Mouse (Mus musculus): Measurements from ENCODE around the gene Zswim4.
A peak's percentile ranks its signal among the peaks of the same experiment; 100 is the strongest.

Zswim4 gene

GRCm38 (mm10) chr8:84200126-84200555, 36.7 kb downstream of the Zswim4 start:
- DNase-seq = no peak

- no peak for DNase-seq
Measured at GRCm38 (mm10) chr8:84199348-84200125, 37.3 kb downstream of the Zswim4 start.

- no peak for DNase-seq
Measured at GRCm38 (mm10) chr8:84198871-84199270, 38.0 kb downstream of the Zswim4 start.

- peak; percentile 90 to 92 for DNase-seq
Measured at GRCm38 (mm10) chr8:84197922-84198774, 38.7 kb downstream of the Zswim4 start.

- peak; percentile 61 to 65 for DNase-seq
Measured at GRCm38 (mm10) chr8:84197141-84197921, 39.5 kb downstream of the Zswim4 start.

- DNase-seq = no peak
Measured at GRCm38 (mm10) chr8:84194224-84194743, 42.6 kb downstream of the Zswim4 start.

GRCm38 (mm10) chr8:84193566-84193965, 43.3 kb downstream of the Zswim4 start:
- DNase-seq = no peak

GRCm38 (mm10) chr8:84193161-84193560, 43.7 kb downstream of the Zswim4 start:
- no peak for DNase-seq

GRCm38 (mm10) chr8:84192555-84192954, 44.3 kb downstream of the Zswim4 start:
- DNase-seq = peak; percentile 46 to 69

GRCm38 (mm10) chr8:84192023-84192422, 44.8 kb downstream of the Zswim4 start:
- no peak for DNase-seq

GRCm38 (mm10) chr8:84190191-84190867, 46.5 kb downstream of the Zswim4 start:
- no peak for DNase-seq

GRCm38 (mm10) chr8:84189603-84190002, 47.3 kb downstream of the Zswim4 start:
- no peak for DNase-seq

GRCm38 (mm10) chr8:84188671-84189070, 48.2 kb downstream of the Zswim4 start:
- DNase-seq = no peak

GRCm38 (mm10) chr8:84187065-84187755, 49.6 kb downstream of the Zswim4 start:
- DNase-seq = peak; percentile 64 to 78

- DNase-seq = peak; percentile 56 to 68
Measured at GRCm38 (mm10) chr8:84186547-84186946, 50.3 kb downstream of the Zswim4 start.

- DNase-seq = no peak
Measured at GRCm38 (mm10) chr8:84185117-84185516, 51.7 kb downstream of the Zswim4 start, which contains the start of gene Nanos3. Nanos3 (minus strand) TSS chr8:84185217.

- no peak for DNase-seq
Measured at GRCm38 (mm10) chr8:84184085-84185043, 52.5 kb downstream of the Zswim4 start.

GRCm38 (mm10) chr8:84183261-84184084, 53.4 kb downstream of the Zswim4 start:
- DNase-seq = peak in 1 of 2 experiments; percentile 13

- no peak for DNase-seq
Measured at GRCm38 (mm10) chr8:84182833-84183232, 54.0 kb downstream of the Zswim4 start.

Measured in spleen, adult 18-20 months (tissue).